Mouse (Mus musculus) G1E (cell line): ENCODE data around the gene Dync1i1.

Experiments
- CTCF ChIP-seq: IDR thresholded peaks from 2 replicates; pipeline ENCODE4 v1.5.1; 2012; ENCODE audit warnings: low read depth, low read length, inconsistent platforms, mixed read lengths
- GATA1 ChIP-seq: IDR thresholded peaks from 2 replicates; pipeline ENCODE4 v1.6.1; 2012; ENCODE audit warnings: borderline replicate concordance, low read length, inconsistent platforms, mixed read lengths
- GATA2 ChIP-seq: IDR thresholded peaks from 2 replicates; pipeline ENCODE4 v1.6.1; 2012; ENCODE audit warnings: low read depth, low read length, inconsistent platforms, borderline replicate concordance
- POLR2AphosphoS5 ChIP-seq: IDR thresholded peaks from 2 replicates; pipeline ENCODE4 v1.6.1; 2012; ENCODE audit warnings: low read depth, low read length, inconsistent platforms; ENCODE audit not compliant: insufficient replicate concordance
- TAL1 ChIP-seq: conservative IDR thresholded peaks from 2 replicates; pipeline ENCODE4 v1.6.1; 2012; ENCODE audit warnings: low read depth, low read length, inconsistent platforms, mixed read lengths

DNA sequence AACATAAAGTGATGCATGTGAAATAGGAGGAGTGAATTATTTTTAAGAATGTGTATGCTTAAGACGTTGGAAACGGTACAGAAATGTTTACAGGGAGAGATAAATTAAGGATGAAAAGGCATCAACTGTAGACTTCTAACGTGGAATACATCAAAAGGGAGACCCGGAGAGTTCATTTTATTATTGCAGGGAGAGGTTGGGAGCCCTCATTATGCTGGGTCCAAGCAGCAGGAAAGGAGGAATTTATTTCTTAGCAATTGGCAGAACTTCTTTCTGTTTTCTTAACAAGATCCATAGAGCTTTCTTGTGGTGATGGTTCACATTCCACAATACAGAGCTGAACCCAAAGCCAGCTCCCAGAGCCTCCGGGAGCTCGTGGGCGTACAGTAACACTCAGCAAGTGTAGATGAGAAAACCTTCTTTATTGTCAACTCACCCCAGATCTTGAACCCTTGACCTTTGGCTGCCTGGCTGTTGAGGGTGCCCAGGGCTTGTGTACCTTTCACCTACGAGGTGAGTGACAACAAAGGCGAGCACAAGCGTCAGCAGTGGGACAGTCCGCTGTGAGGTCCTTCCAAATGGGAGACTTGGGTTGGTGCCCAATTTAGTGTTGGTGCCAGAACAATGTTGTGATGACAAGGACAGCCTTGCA is 77.5 kb downstream of the Dync1i1 start:
- no peak for TF ChIP-seq CTCF
- TF ChIP-seq POLR2AphosphoS5 = no peak
- TF ChIP-seq GATA1 = no peak
- TF ChIP-seq TAL1 = no peak
- no peak for TF ChIP-seq GATA2
